Mouse (Mus musculus) brain, embryonic 18.5 days (tissue): ENCODE measurements at regions not wholly inside any gene's neighbourhood (a gene's known extent, or its start where the extent isn't known, plus 50 kb on each side); places are given as distances from the start of the nearest gene placed in this dataset.

Experiments used
- DNase-seq: peaks from one replicate; pipeline ENCODE4 v3.0.0-alpha.2; 2012; ENCODE audit warnings: low read depth, low spot score

DNA sequence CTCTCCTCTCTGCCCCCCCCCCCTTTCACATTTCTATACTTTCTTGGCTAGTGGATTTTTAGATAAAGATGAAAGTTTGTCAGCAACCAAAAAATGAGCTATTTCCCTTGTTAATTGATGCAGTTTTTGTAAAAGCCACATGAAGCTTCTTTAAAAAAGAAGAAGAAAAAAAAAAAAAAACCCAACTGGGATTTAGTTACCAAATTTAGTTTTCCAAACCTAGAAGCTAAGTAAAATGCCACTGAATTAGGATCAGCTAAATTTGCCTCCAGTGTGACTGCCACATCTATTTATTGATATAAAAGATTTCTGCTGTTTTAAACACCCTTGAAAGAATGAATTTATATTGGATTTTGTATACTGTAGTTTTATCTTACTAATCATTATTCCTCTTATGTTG is 1381.5 kb downstream of the Defb40 start:
- DNase-seq = no peak

DNA sequence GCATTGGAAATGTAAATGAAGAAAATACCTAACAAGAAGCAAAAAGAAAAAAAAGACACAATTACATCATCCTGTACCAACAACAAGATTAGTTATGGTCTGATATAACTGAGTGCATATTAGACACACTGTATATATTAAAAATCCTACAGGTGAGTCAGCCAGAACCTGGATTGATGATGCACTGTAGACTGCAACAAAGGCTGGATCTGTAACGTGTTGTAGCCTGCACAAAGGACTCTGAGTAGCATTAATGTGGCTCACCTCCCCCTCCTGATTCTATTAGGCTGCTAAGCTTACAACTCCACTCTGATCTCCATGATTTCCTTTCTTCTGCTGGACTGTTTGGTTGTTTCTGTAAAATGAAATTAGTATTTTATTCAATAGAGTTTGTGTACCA is 1383.4 kb downstream of the Defb40 start:
- DNase-seq = no peak

DNA sequence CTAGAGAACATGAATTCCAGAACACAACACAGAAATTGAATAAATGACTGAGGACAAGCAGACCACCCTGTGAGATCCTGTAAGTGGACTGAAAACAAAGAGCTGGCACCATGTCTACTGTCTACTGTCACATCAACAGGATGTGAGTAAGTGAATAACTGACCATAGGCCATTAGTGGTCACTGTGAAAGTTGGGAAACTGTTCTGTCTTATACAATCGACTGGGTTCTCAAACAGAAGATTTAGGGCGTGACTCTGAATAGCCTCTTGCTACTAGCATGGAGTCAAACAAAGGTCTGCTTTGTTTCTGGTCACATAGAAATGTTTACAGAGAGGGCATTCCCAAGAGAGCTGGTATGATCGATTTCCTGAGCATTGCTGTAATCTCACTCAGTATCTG is 1387.9 kb downstream of the Defb40 start:
- DNase-seq = no peak

DNA sequence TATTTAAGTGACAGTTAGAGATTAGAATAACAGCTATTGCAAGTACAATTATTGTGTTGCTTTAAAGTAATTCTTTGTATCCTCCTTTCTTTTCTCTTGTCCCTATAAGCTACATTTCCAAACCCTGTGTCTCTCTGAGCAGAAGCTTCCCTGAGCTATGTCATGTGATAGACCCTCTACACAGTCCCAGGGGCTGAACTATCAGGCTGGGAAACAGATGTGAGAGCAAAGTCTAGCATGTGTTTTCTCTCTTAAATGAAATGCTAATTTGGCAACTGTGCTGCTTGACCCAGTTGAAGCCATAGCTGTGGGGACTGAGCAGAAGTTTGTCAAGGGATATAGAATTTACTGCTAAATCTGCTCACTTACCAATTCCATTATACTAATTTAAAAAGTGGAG is 1389.9 kb downstream of the Defb40 start:
- DNase-seq = no peak

DNA sequence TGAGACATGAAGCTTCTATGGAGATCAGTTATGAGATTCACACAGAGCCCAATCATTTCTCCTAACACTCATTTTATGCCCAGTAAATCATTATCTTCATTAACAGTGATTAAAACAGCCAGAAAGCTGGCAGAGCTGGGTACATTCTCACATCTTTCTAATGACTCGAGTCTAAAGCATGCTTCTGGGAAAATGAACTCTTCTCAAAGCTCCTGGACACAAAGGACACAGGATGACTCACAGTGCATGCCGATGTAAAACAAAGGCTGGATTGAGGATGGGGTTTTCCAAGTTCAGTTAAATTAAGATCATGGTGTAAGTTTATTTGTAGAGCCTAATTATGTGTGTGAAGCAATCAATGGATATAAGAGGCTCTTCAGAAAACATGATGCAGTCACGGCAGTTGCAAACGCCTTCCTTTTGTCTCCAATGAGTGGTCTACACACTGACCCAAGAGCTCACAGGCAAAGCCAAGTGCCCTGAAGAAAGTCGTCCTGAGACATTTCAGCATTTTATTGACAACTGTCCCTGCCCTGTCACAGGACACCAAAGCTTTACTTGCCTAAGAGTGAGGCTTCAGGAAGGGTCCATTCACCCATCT is 1390.7 kb downstream of the Defb40 start:
- no peak for DNase-seq
